Mouse (Mus musculus) myocyte (in vitro differentiated cells): ENCODE measurements around the gene Dmrtc2. TPM values are rescaled to one million over a fixed set of nuclear protein-coding genes. Genes with fewer than 3 reads are reported as not detected.
"Not testable (repeated sequence)": the region's sequence is repeated elsewhere in the genome, so short reads cannot be mapped to it uniquely, and the experiment has no call there.

Source experiments
- H3K27me3 ChIP-seq: one replicate; pipeline ENCODE4 v1.6.1; 2011; ENCODE audit not compliant: control insufficient read depth, insufficient read depth, insufficient read length
- H3K36me3 ChIP-seq: one replicate; pipeline ENCODE4 v1.6.1; 2011; ENCODE audit not compliant: control insufficient read depth, insufficient read depth
- H3K4me2 ChIP-seq: one replicate; pipeline ENCODE4 v1.6.1; 2011; ENCODE audit warnings: low read depth, control low read depth
- H3K4me3 ChIP-seq: one replicate; pipeline ENCODE4 v1.5.1; 2011; ENCODE audit warnings: mild to moderate bottlenecking, control low read depth, moderate library complexity
- H3K79me2 ChIP-seq: one replicate; pipeline ENCODE4 v1.6.1; 2011; ENCODE audit not compliant: control insufficient read depth, insufficient read depth
- H3ac ChIP-seq: one replicate; pipeline ENCODE4 v1.6.1; 2011; ENCODE audit not compliant: control insufficient read depth, insufficient read length
- E2F4 ChIP-seq: IDR thresholded peaks from one replicate; pipeline ENCODE4 v1.6.1; 2011; ENCODE audit warnings: mild to moderate bottlenecking, control low read depth, moderate library complexity; ENCODE audit not compliant: insufficient read depth
- MAX ChIP-seq: IDR thresholded peaks from one replicate; pipeline ENCODE4 v1.6.1; 2011; ENCODE audit warnings: low read depth, mild to moderate bottlenecking, control low read depth
- MYOD1 ChIP-seq, 3 experiments: IDR thresholded peaks; one replicate each; pipeline ENCODE4 v1.6.1; 2011; ENCODE audit warnings: control low read depth in 2 of 3, low read depth in 2 of 3, mild to moderate bottlenecking in 2 of 3, moderate library complexity in 1 of 3; ENCODE audit not compliant: insufficient read length in 2 of 3, control insufficient read depth in 1 of 3
- MYOG ChIP-seq, 3 experiments: IDR thresholded peaks; one replicate each; pipeline ENCODE4 v1.6.1; 2011; ENCODE audit warnings: control low read depth in 2 of 3, low read depth in 2 of 3, mild to moderate bottlenecking in 2 of 3; ENCODE audit not compliant: insufficient read length in 2 of 3, control insufficient read depth in 1 of 3, insufficient read depth in 1 of 3
- POLR2A ChIP-seq: IDR thresholded peaks from one replicate; pipeline ENCODE4 v1.6.1; 2011; ENCODE audit warnings: low read depth, mild to moderate bottlenecking, control low read depth, moderate library complexity; ENCODE audit not compliant: insufficient read length
- POLR2AphosphoS2 ChIP-seq: IDR thresholded peaks from one replicate; pipeline ENCODE4 v1.6.1; 2011; ENCODE audit warnings: low read depth, control low read depth; ENCODE audit not compliant: insufficient read length
- REST ChIP-seq: IDR thresholded peaks from one replicate; pipeline ENCODE4 v1.6.1; 2011; ENCODE audit warnings: mild to moderate bottlenecking, control low read depth, moderate library complexity; ENCODE audit not compliant: insufficient read depth, insufficient read length
- SRF ChIP-seq: IDR thresholded peaks from one replicate; pipeline ENCODE4 v1.6.1; 2011; ENCODE audit warnings: low read depth; ENCODE audit not compliant: control insufficient read depth, insufficient read length
- TCF12 ChIP-seq: IDR thresholded peaks from one replicate; pipeline ENCODE4 v1.6.1; 2011; ENCODE audit warnings: mild to moderate bottlenecking, control low read depth; ENCODE audit not compliant: poor library complexity, insufficient read depth, severe bottlenecking
- TCF3 ChIP-seq: IDR thresholded peaks from one replicate; pipeline ENCODE4 v1.6.1; 2011; ENCODE audit warnings: low read depth, control low read depth; ENCODE audit not compliant: insufficient read length
- USF1 ChIP-seq: IDR thresholded peaks from one replicate; pipeline ENCODE4 v1.6.1; 2011; ENCODE audit warnings: low read depth, mild to moderate bottlenecking, control low read depth, moderate library complexity
- polyA plus RNA-seq: library from polyadenylated mRNA; unstranded; fragments of >200 nt; fragmentation: generic; extraction: Trizol; gene quantifications from one replicate; pipeline ENCODE4 v1.2.1, GENCODE M21; 2012; ENCODE audit warnings: missing spikeins

Dmrtc2 gene
- polyA plus RNA-seq, 1 experiment: not detected

DNA sequence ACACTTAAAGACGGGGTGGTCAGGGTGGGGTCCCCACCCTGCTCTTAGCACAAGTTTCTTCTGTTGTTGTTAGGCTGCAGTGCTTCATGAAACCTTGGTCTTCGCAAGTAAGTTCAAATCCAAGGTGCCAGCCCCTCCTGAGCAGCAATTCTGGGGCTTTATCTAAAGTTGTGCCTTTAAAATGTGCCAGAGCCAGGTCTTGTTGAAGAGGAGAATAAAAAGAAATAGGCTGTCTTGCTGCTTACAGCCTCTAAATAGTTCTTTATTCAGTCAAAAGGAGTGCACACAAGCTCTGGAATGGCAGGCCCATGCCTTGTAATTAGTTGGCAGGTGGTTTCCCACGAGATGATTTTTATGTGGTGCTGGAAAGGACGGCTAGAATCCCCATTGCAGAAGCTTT, 17.2 kb downstream of the Dmrtc2 start:
- Histone ChIP-seq H3K4me3 (peak overlapping the region; percentile 88), H3K4me2 (peak overlapping the region; percentile 99), H3K36me3 (peaks cover 48% of the 10 kb centered on the region), H3ac (no peak overlapping the region), H3K27me3 (no peaks in the 10 kb centered on the region), H3K79me2 (peaks cover 33% of the 10 kb centered on the region)
- TF ChIP-seq TCF12 (no peak), E2F4 (no peak), USF1 (no peak), TCF3 (no peak), MYOD1 (IDR thresholded peaks at IDR 0.05; ENCODE audit: control insufficient read depth in 1 of 3, insufficient read length in 2 of 3, low read depth in 2 of 3) (no peak), MAX (no peak), POLR2A (no peak)

- no peaks in the 10 kb centered on the region for H3K27me3 ChIP-seq
- H3ac ChIP-seq: no peak overlapping the region
- H3K4me3 ChIP-seq: no peak overlapping the region
- TF ChIP-seq TCF12 (no peak), USF1 (no peak), E2F4 (no peak), REST (no peak)
- H3K79me2 ChIP-seq: peaks cover 33% of the 10 kb centered on the region
- peaks cover 48% of the 10 kb centered on the region for H3K36me3 ChIP-seq
- H3K4me2 ChIP-seq: no peak overlapping the region
Observed at GRCm38 (mm10) chr7:24889431-24890220, 19.8 kb downstream of the Dmrtc2 start.

DNA sequence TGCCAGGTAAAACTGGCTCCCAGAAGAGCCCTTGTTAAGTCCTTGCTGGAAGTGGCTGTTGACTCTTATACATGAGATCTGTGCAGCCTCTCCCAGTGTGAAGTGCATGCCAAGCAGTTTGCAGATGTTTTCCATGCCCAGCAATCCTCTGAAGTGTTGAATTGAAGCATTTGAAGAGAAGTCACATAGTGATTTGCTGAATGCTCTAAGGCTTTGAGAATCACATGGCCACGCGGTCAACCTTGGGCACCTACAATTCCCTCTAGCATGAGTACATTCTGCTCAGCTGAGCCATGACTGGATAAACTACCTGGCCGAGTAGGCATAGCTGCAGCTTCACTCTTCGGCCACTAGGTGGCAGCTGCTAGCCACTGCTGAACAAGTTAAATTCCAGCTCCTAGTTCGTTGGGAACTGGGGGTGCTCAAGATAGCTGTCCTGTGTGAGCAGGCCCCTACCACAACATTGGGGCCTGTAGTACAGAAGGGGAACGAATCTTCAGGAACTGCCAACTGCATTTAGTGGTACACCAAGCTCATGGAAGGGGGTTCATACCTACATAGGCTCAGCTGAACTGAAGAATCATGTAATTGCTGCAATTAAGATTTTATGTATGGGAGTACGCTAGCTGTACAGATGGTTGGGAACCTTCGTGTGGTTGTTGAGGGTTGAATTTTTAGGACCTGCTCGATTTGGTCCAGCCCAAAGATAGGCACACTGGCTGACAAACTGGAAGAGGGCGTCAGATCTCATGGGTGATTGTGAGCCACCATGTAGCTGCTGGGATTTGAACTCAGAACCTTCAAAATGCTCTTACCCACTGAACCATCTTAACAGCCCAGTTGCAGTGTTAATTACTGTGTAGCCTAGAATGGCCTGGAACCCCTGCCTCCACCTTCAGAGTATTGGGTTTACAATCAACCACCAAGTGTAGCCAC, 20.7 kb downstream of the Dmrtc2 start:
- Histone ChIP-seq H3K36me3 (peaks cover 44% of the 10 kb centered on the region), H3K27me3 (no peaks in the 10 kb centered on the region), H3K4me2 (no peak overlapping the region), H3K79me2 (peaks cover 24% of the 10 kb centered on the region), H3ac (no peak overlapping the region), H3K4me3 (no peak overlapping the region)
- TF ChIP-seq E2F4: no peak
- peak; percentile 90 for TF ChIP-seq POLR2AphosphoS2
- no peak for TF ChIP-seq USF1
- TF ChIP-seq POLR2A: peak; percentile 42
- no peak for TF ChIP-seq TCF12

GRCm38 (mm10) chr7:24891241-24892124, 21.6 kb downstream of the Dmrtc2 start:
- Histone ChIP-seq H3K79me2 (peaks cover 15% of the 10 kb centered on the region), H3K36me3 (peaks cover 35% of the 10 kb centered on the region), H3K4me3 (no peak overlapping the region), H3K4me2 (no peak overlapping the region), H3K27me3 (no peaks in the 10 kb centered on the region), H3ac (no peak overlapping the region)
- TF ChIP-seq MAX (no peak), MYOG (IDR thresholded peaks at IDR 0.05; ENCODE audit: control insufficient read depth in 1 of 3, insufficient read depth in 1 of 3, insufficient read length in 2 of 3, low read depth in 2 of 3) (no peak), POLR2AphosphoS2 (peak; percentile 51), POLR2A (no peak), SRF (no peak)

DNA sequence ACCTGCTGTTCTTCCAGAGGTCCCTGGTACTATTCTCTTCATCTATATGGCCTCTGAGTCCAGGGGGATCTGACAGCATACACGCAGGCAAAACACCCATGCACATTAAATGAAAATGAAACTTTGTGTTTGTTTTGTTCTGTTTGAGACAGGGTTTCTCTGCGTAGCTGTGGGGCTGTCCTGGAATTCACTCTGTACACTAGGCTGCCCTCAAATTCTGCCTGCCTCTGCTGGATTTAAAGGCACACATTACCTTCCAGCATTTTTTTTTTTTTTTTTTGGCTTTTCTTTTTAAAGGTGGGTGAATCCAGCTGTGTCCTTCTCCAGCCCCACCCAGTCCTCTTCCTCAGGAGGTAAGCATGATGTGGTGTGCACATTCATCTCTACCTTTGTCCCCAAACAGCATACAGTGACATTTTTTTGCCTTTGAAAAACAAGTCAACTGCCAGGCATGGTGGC, 22.3 kb downstream of the Dmrtc2 start:
- Histone ChIP-seq H3K36me3 (peaks cover 29% of the 10 kb centered on the region), H3ac (no peak overlapping the region), H3K4me3 (no peak overlapping the region), H3K79me2 (peaks cover 8% of the 10 kb centered on the region), H3K27me3 (no peaks in the 10 kb centered on the region), H3K4me2 (no peak overlapping the region)
- TF ChIP-seq TCF3 (no peak), SRF (no peak), MAX (no peak), USF1 (no peak), E2F4 (no peak), MYOG (IDR thresholded peaks at IDR 0.05; ENCODE audit: control insufficient read depth in 1 of 3, insufficient read depth in 1 of 3, insufficient read length in 2 of 3, low read depth in 2 of 3) (no peak), TCF12 (no peak)

DNA sequence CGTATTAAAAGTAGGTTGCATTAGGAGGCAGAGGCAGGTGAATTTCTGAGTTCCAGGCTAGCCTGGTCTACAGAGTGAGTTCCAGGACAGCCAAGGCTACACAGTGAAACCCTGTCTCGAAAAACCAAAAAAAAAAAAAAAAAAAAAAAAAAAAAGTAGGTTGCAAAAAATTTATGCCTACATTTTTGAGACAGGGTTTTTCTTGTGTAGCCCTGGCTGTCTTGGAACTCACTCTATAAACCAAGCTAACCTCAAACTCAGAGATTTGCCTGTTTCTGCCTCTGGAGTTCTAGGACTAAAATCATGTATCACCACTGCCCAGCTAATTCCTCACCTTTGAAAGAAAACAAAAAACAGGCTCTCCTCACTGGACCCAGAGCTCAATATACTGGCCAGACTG, 25.9 kb downstream of the Dmrtc2 start:
- H3K4me3 ChIP-seq, H3K27me3 ChIP-seq, H3ac ChIP-seq, H3K79me2 ChIP-seq, H3K4me2 ChIP-seq, H3K36me3 ChIP-seq: not testable (repeated sequence)
